Mouse (Mus musculus): ENCODE measurements around the gene Ly75.

DNA sequence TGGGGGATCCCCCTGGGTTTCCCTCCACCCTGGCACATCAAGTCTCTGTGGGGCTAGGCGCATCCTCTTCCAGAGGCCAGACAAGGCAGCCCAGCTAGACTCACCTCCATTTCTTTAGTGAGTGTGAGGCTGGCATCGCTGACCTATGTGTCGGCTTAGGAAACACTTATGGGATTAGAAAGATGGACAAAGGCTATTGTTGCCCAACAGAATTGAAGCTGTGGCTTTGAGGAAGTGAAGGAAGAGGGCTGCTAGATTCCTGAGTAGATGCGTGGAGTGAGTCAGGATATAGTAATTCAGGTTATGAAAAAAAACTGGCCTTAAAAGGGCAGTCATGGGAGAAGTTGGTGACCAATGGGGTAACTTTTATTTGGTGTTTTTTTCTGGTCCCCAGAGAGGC is 13.6 kb downstream of the Ly75 start:
- no peak for TF ChIP-seq POLR2A (IDR thresholded peaks at IDR 0.05; ENCODE audit: low read depth, low read length)
- TF ChIP-seq CTCF (IDR thresholded peaks at IDR 0.05; ENCODE audit: borderline replicate concordance, insufficient read depth, low read length), result no peak
